Mouse (Mus musculus) ovary, adult 18-20 months (tissue): ENCODE measurements around the gene Sult4a1.
A peak's percentile ranks its signal among the peaks of the same experiment; 100 is the strongest.
"Not testable (repeated sequence)": the region's sequence is repeated elsewhere in the genome, so short reads cannot be mapped to it uniquely, and the experiment has no call there.

ENCODE experiments used
- DNase-seq: peaks from one replicate; pipeline ENCODE4 v3.0.0; 2022; ENCODE audit warnings: low spot score, mixed read lengths

The Sult4a1 gene

GRCm38 (mm10) chr15:84105105-84105923 is at the start of gene Sult4a1:
Sult4a1 (minus strand) TSS chr15:84105754.
- DNase-seq = no peak

- DNase-seq = no peak
These were observed 35.4 kb upstream of the Sult4a1 start for GRCm38 (mm10) chr15:84140929-84141328.

GRCm38 (mm10) chr15:84140109-84140508 is 34.6 kb upstream of the Sult4a1 start:
- DNase-seq = no peak

GRCm38 (mm10) chr15:84139592-84140005 is 34.0 kb upstream of the Sult4a1 start:
- DNase-seq = no peak

- DNase-seq = no peak
These were observed 31.2 kb upstream of the Sult4a1 start for GRCm38 (mm10) chr15:84136473-84137415.

GRCm38 (mm10) chr15:84135472-84135871 is 29.9 kb upstream of the Sult4a1 start:
- no peak for DNase-seq

GRCm38 (mm10) chr15:84133440-84133839 is 27.9 kb upstream of the Sult4a1 start:
- no peak for DNase-seq

GRCm38 (mm10) chr15:84131971-84132370 is 26.4 kb upstream of the Sult4a1 start:
- DNase-seq = no peak

- DNase-seq = peak; percentile 24
These were observed 25.7 kb upstream of the Sult4a1 start for GRCm38 (mm10) chr15:84131096-84131786.

- no peak for DNase-seq
These were observed 21.3 kb upstream of the Sult4a1 start for GRCm38 (mm10) chr15:84126871-84127270.

GRCm38 (mm10) chr15:84126447-84126846 is 20.9 kb upstream of the Sult4a1 start:
- no peak for DNase-seq

GRCm38 (mm10) chr15:84124086-84124485 is 18.5 kb upstream of the Sult4a1 start:
- DNase-seq = no peak

GRCm38 (mm10) chr15:84123075-84123474 is 17.5 kb upstream of the Sult4a1 start, which contains the start of gene Pnpla5:
Pnpla5 (minus strand) TSS chr15:84123175.
- DNase-seq = no peak

GRCm38 (mm10) chr15:84121036-84121435 is 15.5 kb upstream of the Sult4a1 start:
- no peak for DNase-seq

GRCm38 (mm10) chr15:84120612-84121011 is 15.1 kb upstream of the Sult4a1 start:
- DNase-seq = no peak

GRCm38 (mm10) chr15:84116466-84116865 is 10.9 kb upstream of the Sult4a1 start:
- no peak for DNase-seq

GRCm38 (mm10) chr15:84115727-84116126 is 10.2 kb upstream of the Sult4a1 start:
- no peak for DNase-seq

GRCm38 (mm10) chr15:84113873-84114272 is 8.3 kb upstream of the Sult4a1 start:
- no peak for DNase-seq

- no peak for DNase-seq
These were observed 3.3 kb upstream of the Sult4a1 start for GRCm38 (mm10) chr15:84108899-84109298.

- no peak for DNase-seq
These were observed 458 bp upstream of the Sult4a1 start for GRCm38 (mm10) chr15:84105924-84106500.

- DNase-seq = no peak
These were observed 928 bp downstream of the Sult4a1 start for GRCm38 (mm10) chr15:84104626-84105025.

- not testable (repeated sequence) for DNase-seq
These were observed 8.0 kb downstream of the Sult4a1 start for GRCm38 (mm10) chr15:84097536-84097935.
